Mouse (Mus musculus) limb, embryonic 11.5 days (tissue): ENCODE results near the gene Ackr2. TPM values are rescaled to one million over a fixed set of nuclear protein-coding genes. Genes with fewer than 3 reads are reported as not detected.

ENCODE experiments used
- ATAC-seq: fragments of 200-750 bp; cut with Nextera tagmentation; 2 replicates; pipeline ENCODE4 v1.8.0; 2017; ENCODE audit warnings: low read depth; ENCODE audit not compliant: insufficient number of reproducible peaks, low FRiP score, low TSS enrichment
- DNase-seq: peaks from one replicate; pipeline ENCODE4 v3.0.0-alpha.2; 2015; ENCODE audit warnings: low spot score
- H3K27ac ChIP-seq: fragments of 300-500 bp; sonication (generic); replicated peaks from 2 replicates; pipeline ENCODE4 v1.5.1; 2014; ENCODE audit warnings: low read depth, mild to moderate bottlenecking, low read length
- H3K27me3 ChIP-seq: fragments of 300-500 bp; sonication (generic); 2 replicates; pipeline ENCODE4 v1.6.1; 2014; ENCODE audit warnings: mild to moderate bottlenecking, low read length, mixed read lengths; ENCODE audit not compliant: control insufficient read depth, insufficient read depth
- H3K36me3 ChIP-seq: fragments of 300-500 bp; sonication (generic); 2 replicates; pipeline ENCODE4 v1.6.1; 2014; ENCODE audit warnings: mild to moderate bottlenecking, low read length, moderate library complexity, mixed read lengths; ENCODE audit not compliant: control insufficient read depth, insufficient read depth
- H3K4me1 ChIP-seq: fragments of 300-500 bp; sonication (generic); 2 replicates; pipeline ENCODE4 v1.6.1; 2014; ENCODE audit warnings: low read length, mixed read lengths; ENCODE audit not compliant: control insufficient read depth, insufficient read depth
- H3K4me2 ChIP-seq: fragments of 300-500 bp; sonication (generic); 2 replicates; pipeline ENCODE4 v1.6.1; 2014; ENCODE audit warnings: low read depth, mild to moderate bottlenecking, moderate library complexity; ENCODE audit not compliant: severe bottlenecking
- H3K4me3 ChIP-seq: fragments of 300-500 bp; sonication (generic); 2 replicates; pipeline ENCODE4 v1.5.1; 2014; ENCODE audit warnings: low read depth, low read length
- H3K9ac ChIP-seq: fragments of 300-500 bp; sonication (generic); 2 replicates; pipeline ENCODE4 v1.6.1; 2014; ENCODE audit warnings: mild to moderate bottlenecking, low read length
- H3K9me3 ChIP-seq: fragments of 300-500 bp; sonication (generic); 2 replicates; pipeline ENCODE4 v1.6.1; 2016; ENCODE audit warnings: low read length; ENCODE audit not compliant: control insufficient read depth
- WGBS: fragments of 180-500 bp; shearing (Covaris S2); extraction: QIAGEN DNeasy Blood & Tissue Kit; methylation state at CpG from one replicate; pipeline ENCODE4 v1.1.7; 2014; 5-methylcytosine and 5-hydroxymethylcytosine counted together
- polyA plus RNA-seq: library from polyadenylated mRNA; unstranded; fragments of >200 nt; fragmentation: Nextera tagmentation; extraction: Ambion mirVana; gene quantifications from 2 replicates; pipeline ENCODE4 v1.2.1, GENCODE M21; 2014

Gene Ackr2
- polyA plus RNA-seq, 1 experiment from 2014 or later = 0.17 TPM

DNA sequence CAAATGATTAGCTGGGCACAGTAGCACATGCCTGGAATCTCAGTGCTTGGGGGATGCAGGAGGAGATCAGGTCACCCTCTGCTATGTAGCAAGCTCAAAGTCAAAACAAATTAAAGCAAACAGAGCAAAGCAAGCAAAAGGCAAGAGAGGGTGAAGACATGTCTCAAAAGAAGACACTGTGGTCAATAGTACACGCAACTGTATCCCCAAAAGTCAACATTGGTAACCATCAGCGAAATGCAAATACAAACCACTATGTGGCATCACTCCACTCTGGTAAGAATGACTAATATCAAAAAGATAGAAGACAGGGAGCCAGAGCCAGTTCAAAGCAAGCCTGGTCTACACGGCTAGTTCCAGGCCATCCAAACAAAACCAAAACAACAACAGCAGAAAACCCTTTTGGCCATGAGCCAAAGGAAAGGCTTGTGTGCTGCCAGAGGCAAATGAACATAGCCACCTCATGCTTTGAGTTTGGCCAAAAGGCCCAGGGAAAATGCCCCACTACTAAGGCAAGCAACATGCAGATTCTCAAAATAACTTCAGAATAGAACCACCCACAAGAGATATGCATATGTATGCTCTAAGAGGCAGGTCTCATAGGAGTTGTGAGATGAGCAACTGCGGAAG is 7.5 kb downstream of the Ackr2 start:
- no peak overlapping the region for H3K27ac ChIP-seq

GRCm38 (mm10) chr9:121906456-121906855 is 8.3 kb downstream of the Ackr2 start:
- Histone ChIP-seq H3K9ac (no peak overlapping the region), H3K27ac (no peak overlapping the region), H3K4me3 (no peak overlapping the region), H3K4me1 (no peaks in the 10 kb centered on the region), H3K36me3 (no peaks in the 10 kb centered on the region), H3K27me3 (no peaks in the 10 kb centered on the region), H3K4me2 (no peak overlapping the region), H3K9me3 (no peaks in the 10 kb centered on the region)
- DNase-seq (no peak), ATAC-seq (no peak)
- 90% methylated on average over 5 of the region's 5 CpGs for WGBS

More for the DNA sequence above, 7.5 kb downstream of the Ackr2 start:
- H3K4me2 ChIP-seq = no peak overlapping the region
- no peak overlapping the region for H3K9ac ChIP-seq
- no peak for DNase-seq
- H3K36me3 ChIP-seq = no peaks in the 10 kb centered on the region
- 88% methylated on average over 4 of the region's 4 CpGs for WGBS
- H3K27me3 ChIP-seq = no peaks in the 10 kb centered on the region
- no peak for ATAC-seq
- no peak overlapping the region for H3K4me3 ChIP-seq
- no peaks in the 10 kb centered on the region for H3K9me3 ChIP-seq
- no peaks in the 10 kb centered on the region for H3K4me1 ChIP-seq

- no peak for ATAC-seq
These were observed 9.4 kb downstream of the Ackr2 start for GRCm38 (mm10) chr9:121907356-121908070.

GRCm38 (mm10) chr9:121908321-121908720 is 10.2 kb downstream of the Ackr2 start:
- Histone ChIP-seq H3K4me1 (no peaks in the 10 kb centered on the region), H3K9me3 (no peaks in the 10 kb centered on the region), H3K27me3 (no peaks in the 10 kb centered on the region), H3K9ac (no peak overlapping the region), H3K27ac (no peak overlapping the region), H3K36me3 (no peaks in the 10 kb centered on the region), H3K4me2 (no peak overlapping the region), H3K4me3 (no peak overlapping the region)
- DNase-seq = no peak
- no peak for ATAC-seq
- 91% methylated on average over 17 of the region's 17 CpGs for WGBS

More at GRCm38 (mm10) chr9:121907356-121908070, 9.4 kb downstream of the Ackr2 start:
- Histone ChIP-seq H3K4me2 (no peak overlapping the region), H3K27me3 (no peaks in the 10 kb centered on the region), H3K36me3 (no peaks in the 10 kb centered on the region), H3K4me3 (no peak overlapping the region), H3K4me1 (no peaks in the 10 kb centered on the region), H3K9ac (no peak overlapping the region), H3K27ac (no peak overlapping the region), H3K9me3 (no peaks in the 10 kb centered on the region)
- WGBS = 78% methylated on average over 10 of the region's 10 CpGs
- no peak for DNase-seq

- H3K4me3 ChIP-seq = no peak overlapping the region
- no peaks in the 10 kb centered on the region for H3K36me3 ChIP-seq
- no peak for ATAC-seq
- DNase-seq = no peak
- H3K27ac ChIP-seq = no peak overlapping the region
- no peak overlapping the region for H3K9ac ChIP-seq
- no peak overlapping the region for H3K4me2 ChIP-seq
- WGBS = 80% methylated on average over 6 of the region's 6 CpGs
- no peaks in the 10 kb centered on the region for H3K4me1 ChIP-seq
- H3K9me3 ChIP-seq = no peaks in the 10 kb centered on the region
- H3K27me3 ChIP-seq = no peaks in the 10 kb centered on the region
These were observed 11.5 kb downstream of the Ackr2 start for GRCm38 (mm10) chr9:121909635-121910034.

DNA sequence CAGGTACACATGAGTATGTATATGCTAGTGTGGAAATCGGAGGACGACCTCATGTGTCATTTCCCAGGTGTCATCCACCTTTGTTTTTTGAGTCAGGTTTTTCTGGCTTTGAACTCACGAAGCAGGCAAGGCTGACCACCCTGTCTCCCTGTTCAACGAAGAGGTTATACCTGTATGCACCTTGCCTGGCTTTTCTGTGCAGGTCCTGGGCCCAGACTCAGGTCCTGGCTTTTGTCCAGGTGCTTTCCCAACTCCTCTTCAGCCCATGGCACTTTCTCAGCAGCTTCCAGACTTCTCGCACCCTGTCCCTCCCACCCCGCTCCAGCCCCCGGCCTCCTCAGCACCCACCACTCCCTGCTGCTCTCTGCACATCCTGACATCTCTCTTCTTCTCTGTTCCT is 13.0 kb downstream of the Ackr2 start:
- Histone ChIP-seq H3K9me3 (no peaks in the 10 kb centered on the region), H3K27ac (no peak overlapping the region), H3K4me2 (no peak overlapping the region), H3K9ac (no peak overlapping the region), H3K4me3 (no peak overlapping the region), H3K4me1 (no peaks in the 10 kb centered on the region), H3K27me3 (no peaks in the 10 kb centered on the region), H3K36me3 (no peaks in the 10 kb centered on the region)
- WGBS = 86% methylated on average over 7 of the region's 7 CpGs
- ATAC-seq (no peak), DNase-seq (no peak)

- DNase-seq = no peak
- 85% methylated on average over 4 of the region's 4 CpGs for WGBS
These were observed 14.6 kb downstream of the Ackr2 start for GRCm38 (mm10) chr9:121912786-121913185.

GRCm38 (mm10) chr9:121914226-121914757 is 16.1 kb downstream of the Ackr2 start:
- Histone ChIP-seq H3K27ac (no peak overlapping the region), H3K4me2 (no peak overlapping the region), H3K27me3 (no peaks in the 10 kb centered on the region), H3K4me1 (no peaks in the 10 kb centered on the region), H3K36me3 (no peaks in the 10 kb centered on the region), H3K9ac (no peak overlapping the region), H3K9me3 (no peaks in the 10 kb centered on the region), H3K4me3 (no peak overlapping the region)
- ATAC-seq (no peak), DNase-seq (no peak)
- WGBS = 78% methylated on average over 8 of the region's 8 CpGs

More at GRCm38 (mm10) chr9:121912786-121913185, 14.6 kb downstream of the Ackr2 start:
- Histone ChIP-seq H3K9ac (no peak overlapping the region), H3K36me3 (no peaks in the 10 kb centered on the region), H3K9me3 (no peaks in the 10 kb centered on the region), H3K27ac (no peak overlapping the region), H3K4me1 (no peaks in the 10 kb centered on the region), H3K4me3 (no peak overlapping the region), H3K4me2 (no peak overlapping the region), H3K27me3 (no peaks in the 10 kb centered on the region)
- no peak for ATAC-seq
